Comparison of ENCODE assay signal across 7 mouse cellular contexts in genomic region chr11:50174730-50175187, GRCm38 (mm10). TPM values are rescaled to one million over a fixed set of nuclear protein-coding genes. Genes with fewer than 3 reads are reported as not detected.
DNase-seq lines count a peak whose midpoint lies in the region; ATAC-seq and TF ChIP-seq lines count a peak whose summit lies in the region.

No protein-coding gene starts in this region.

- peak overlapping the region; percentile 84 for H3K4me2 ChIP-seq in intestine, embryonic 14.5 days (ENCODE audit: low read length)
- H3K4me2 ChIP-seq in midbrain, embryonic 12.5 days (replicated peaks), result peak overlapping the region; percentile 84

- no peak for TF ChIP-seq CTCF in small intestine, adult 2 months (IDR thresholded peaks at IDR 0.05; ENCODE audit: extremely low read depth, insufficient read length, insufficient replicate concordance, low read depth, low read length)

- peaks cover 19% of the 10 kb centered on the region for H3K36me3 ChIP-seq in intestine, embryonic 14.5 days (ENCODE audit: control insufficient read depth, insufficient read depth, low read length)
- peaks cover 38% of the 10 kb centered on the region for H3K36me3 ChIP-seq in midbrain, embryonic 12.5 days
- peaks cover 7% of the 10 kb centered on the region; the same call in 1 of the 2 replicates for H3K36me3 ChIP-seq in small intestine, adult 2 months (ENCODE audit: control insufficient read depth, insufficient read depth, low read length)

- H3K9ac ChIP-seq in intestine, embryonic 14.5 days (ENCODE audit: low read length), result peak overlapping the region; percentile 78
- peak overlapping the region; percentile 78 for H3K9ac ChIP-seq in midbrain, embryonic 12.5 days (replicated peaks)

- peak overlapping the region; percentile 54; the same call in 1 of the 2 replicates for H3K27ac ChIP-seq in intestine, embryonic 14.5 days (ENCODE audit: low read depth)
- peak overlapping the region; percentile 76 for H3K27ac ChIP-seq in midbrain, embryonic 12.5 days (replicated peaks)
- no peak overlapping the region for H3K27ac ChIP-seq in small intestine, adult 2 months (ENCODE audit: insufficient read depth, low read depth, low read length)

- H3K27me3 ChIP-seq in intestine, embryonic 14.5 days (replicated peaks; ENCODE audit: control insufficient read depth, insufficient read depth, low read length), result no peaks in the 10 kb centered on the region
- H3K27me3 ChIP-seq in midbrain, embryonic 12.5 days, result no peaks in the 10 kb centered on the region
- H3K27me3 ChIP-seq in small intestine, adult 2 months (ENCODE audit: control insufficient read depth, insufficient read depth, low read length), result no peaks in the 10 kb centered on the region

- H3K9me3 ChIP-seq in intestine, embryonic 14.5 days (ENCODE audit: control insufficient read depth, low read length), result no peaks in the 10 kb centered on the region
- H3K9me3 ChIP-seq in midbrain, embryonic 12.5 days, result no peaks in the 10 kb centered on the region

- H3K4me3 ChIP-seq in intestine, embryonic 14.5 days (ENCODE audit: low read depth, low read length), result peak overlapping the region; percentile 82
- H3K4me3 ChIP-seq in midbrain, embryonic 12.5 days, result peak overlapping the region; percentile 78
- peak overlapping the region; percentile 95 for H3K4me3 ChIP-seq in small intestine, adult 2 months (ENCODE audit: low read depth, low read length)

- peak; percentile 36; the same call in 1 of the 2 replicates for TF ChIP-seq POLR2A in small intestine, adult 2 months (IDR thresholded peaks at IDR 0.05; ENCODE audit: low read depth, low read length)

- peaks cover 6% of the 10 kb centered on the region for H3K4me1 ChIP-seq in intestine, embryonic 14.5 days (replicated peaks; ENCODE audit: control insufficient read depth, insufficient read depth, low read length)
- peaks cover 6% of the 10 kb centered on the region for H3K4me1 ChIP-seq in midbrain, embryonic 12.5 days
- no peaks in the 10 kb centered on the region; the same call in 1 of the 2 replicates for H3K4me1 ChIP-seq in small intestine, adult 2 months (ENCODE audit: control insufficient read depth, insufficient read depth, insufficient read length, low read length)

- intact Hi-C loops in left cerebral cortex, postnatal 4 days (cut with DNase I), result no loop called here

- peak; percentile 100 for ATAC-seq in intestine, embryonic 14.5 days (replicated peaks; ENCODE audit: low FRiP score, low TSS enrichment, low read depth)
- ATAC-seq in midbrain, embryonic 12.5 days (ENCODE audit: low FRiP score, low read depth), result peak; percentile 100

- DNase-seq in adrenal gland, adult 18-20 months (ENCODE audit: low spot score in 2 of 2), result peak; percentile 91 to 97
- peak; percentile 100 for DNase-seq in embryo, embryonic 10 days (ENCODE audit: low spot score)
- peak; percentile 95 for DNase-seq in gastrocnemius, postnatal 10 days
- peak; percentile 100 for DNase-seq in intestine, embryonic 14.5 days (ENCODE audit: low spot score)
- peak; percentile 99 for DNase-seq in left cerebral cortex, postnatal 4 days

- under 1% methylated on average over 27 of the region's 27 CpGs for WGBS in intestine, embryonic 14.5 days
- under 1% methylated on average over 27 of the region's 27 CpGs for WGBS in midbrain, embryonic 12.5 days
- under 1% methylated on average over 27 of the region's 27 CpGs for WGBS in small intestine, adult 2 months

RNA-seq across cellular contexts. Expression of gene Mrnip, which starts 0.5 kb away (rescaled TPM):
- 1 to 10 TPM; 4.4 to 5.3 TPM for total RNA-seq in adrenal gland, adult 18-20 months (2021)
- 1 to 10 TPM; 6.3 to 7.5 TPM for total RNA-seq in gastrocnemius, postnatal 10 days (2021)
- polyA plus RNA-seq in intestine, embryonic 14.5 days (2014; fragmentation: Nextera tagmentation; extraction: Ambion mirVana), result 15.6 and 18.1 TPM in 2 replicates
- 10 to 100 TPM; 19.1 to 20.3 TPM for total RNA-seq in left cerebral cortex, postnatal 4 days (2021)
- polyA plus RNA-seq in midbrain, embryonic 12.5 days (2016; fragmentation: Nextera tagmentation; extraction: Ambion mirVana), result 23.3 and 24.2 TPM in 2 replicates
- 0.95 and 3.8 TPM in 2 replicates for polyA plus RNA-seq in small intestine, adult 2 months (2012; rRNA removed)

RNA-seq across cellular contexts. Expression of gene Sqstm1, which starts 35.9 kb away (rescaled TPM):
- 100 to 1,000 TPM; 715 to 956 TPM for total RNA-seq in adrenal gland, adult 18-20 months (2021)
- total RNA-seq in gastrocnemius, postnatal 10 days (2021), result 100 to 1,000 TPM; 196 to 231 TPM
- 181 and 183 TPM in 2 replicates for polyA plus RNA-seq in intestine, embryonic 14.5 days (2014; fragmentation: Nextera tagmentation; extraction: Ambion mirVana)
- total RNA-seq in left cerebral cortex, postnatal 4 days (2021), result 100 to 1,000 TPM; 262 to 293 TPM
- 193 and 203 TPM in 2 replicates for polyA plus RNA-seq in midbrain, embryonic 12.5 days (2016; fragmentation: Nextera tagmentation; extraction: Ambion mirVana)
- polyA plus RNA-seq in small intestine, adult 2 months (2012; rRNA removed), result 89.1 and 171 TPM in 2 replicates

RNA-seq across cellular contexts. Expression of gene Mgat4b, which starts 35.9 kb away (rescaled TPM):
- total RNA-seq in adrenal gland, adult 18-20 months (2021), result 100 to 1,000 TPM in 1 of 2 experiments, 10 to 100 TPM in 1; 89.3 to 110 TPM
- total RNA-seq in gastrocnemius, postnatal 10 days (2021), result 10 to 100 TPM; 31.2 to 35.0 TPM
- polyA plus RNA-seq in intestine, embryonic 14.5 days (2014; fragmentation: Nextera tagmentation; extraction: Ambion mirVana), result 13.3 and 24.4 TPM in 2 replicates
- total RNA-seq in left cerebral cortex, postnatal 4 days (2021), result 100 to 1,000 TPM; 179 to 189 TPM
- polyA plus RNA-seq in midbrain, embryonic 12.5 days (2016; fragmentation: Nextera tagmentation; extraction: Ambion mirVana), result 40.7 and 45.6 TPM in 2 replicates
- 116 and 171 TPM in 2 replicates for polyA plus RNA-seq in small intestine, adult 2 months (2012; rRNA removed)

RNA-seq across cellular contexts. Expression of gene Tbc1d9b, which starts 43.6 kb away (rescaled TPM):
- 100 to 1,000 TPM; 121 to 127 TPM for total RNA-seq in adrenal gland, adult 18-20 months (2021)
- total RNA-seq in gastrocnemius, postnatal 10 days (2021), result 10 to 100 TPM; 23.2 to 30.1 TPM
- polyA plus RNA-seq in intestine, embryonic 14.5 days (2014; fragmentation: Nextera tagmentation; extraction: Ambion mirVana), result 37.3 and 41.4 TPM in 2 replicates
- total RNA-seq in left cerebral cortex, postnatal 4 days (2021), result 10 to 100 TPM; 47.1 to 56.9 TPM
- 41.1 and 45.2 TPM in 2 replicates for polyA plus RNA-seq in midbrain, embryonic 12.5 days (2016; fragmentation: Nextera tagmentation; extraction: Ambion mirVana)
- polyA plus RNA-seq in small intestine, adult 2 months (2012; rRNA removed), result 19.3 and 31.5 TPM in 2 replicates
